Mouse (Mus musculus) forebrain, embryonic 15.5 days (tissue): Measurements from ENCODE around the gene Gpd1. TPM values are rescaled to one million over a fixed set of nuclear protein-coding genes. Genes with fewer than 3 reads are reported as not detected.
"Not testable (repeated sequence)": the region's sequence is repeated elsewhere in the genome, so short reads cannot be mapped to it uniquely, and the experiment has no call there.

Experiments
- ATAC-seq: fragments of 200-750 bp; cut with Nextera tagmentation; replicated peaks from 2 replicates; pipeline ENCODE4 v1.8.0; 2017; ENCODE audit warnings: mild to moderate bottlenecking, moderate TSS enrichment, moderate library complexity
- H3K27ac ChIP-seq: fragments of 300-500 bp; sonication (generic); replicated peaks from 2 replicates; pipeline ENCODE4 v1.5.1; 2015; ENCODE audit warnings: mild to moderate bottlenecking, inconsistent platforms
- H3K27me3 ChIP-seq: fragments of 300-500 bp; sonication (generic); 2 replicates; pipeline ENCODE4 v1.6.1; 2015; ENCODE audit warnings: inconsistent platforms
- H3K36me3 ChIP-seq: fragments of 300-500 bp; sonication (generic); 2 replicates; pipeline ENCODE4 v1.6.1; 2015; ENCODE audit warnings: mild to moderate bottlenecking, inconsistent platforms
- H3K4me1 ChIP-seq: fragments of 300-500 bp; sonication (generic); 2 replicates; pipeline ENCODE4 v1.6.1; 2015; ENCODE audit warnings: inconsistent platforms
- H3K4me2 ChIP-seq: fragments of 300-500 bp; sonication (generic); replicated peaks from 2 replicates; pipeline ENCODE4 v1.6.1; 2015; ENCODE audit warnings: mild to moderate bottlenecking, inconsistent platforms
- H3K4me3 ChIP-seq: fragments of 300-500 bp; sonication (generic); 2 replicates; pipeline ENCODE4 v1.5.1; 2015; ENCODE audit warnings: mild to moderate bottlenecking, inconsistent platforms
- H3K9ac ChIP-seq: fragments of 300-500 bp; sonication (generic); replicated peaks from 2 replicates; pipeline ENCODE4 v1.6.1; 2015; ENCODE audit warnings: mild to moderate bottlenecking, inconsistent platforms
- H3K9me3 ChIP-seq: fragments of 300-500 bp; sonication (generic); 2 replicates; pipeline ENCODE4 v1.6.1; 2016; ENCODE audit warnings: inconsistent platforms
- WGBS: fragments of 180-500 bp; shearing (Covaris S2); methylation state at CpG from one replicate; pipeline ENCODE4 v1.1.7; 2015; ENCODE audit warnings: mixed read lengths; 5-methylcytosine and 5-hydroxymethylcytosine counted together
- polyA plus RNA-seq: library from polyadenylated mRNA; unstranded; fragments of >200 nt; fragmentation: Nextera tagmentation; extraction: Ambion mirVana; gene quantifications from 2 replicates; pipeline ENCODE4 v1.2.1, GENCODE M21; 2015

Gene Gpd1
- polyA plus RNA-seq, 1 experiment from 2014 or later, result 2.6 TPM

GRCm38 (mm10) chr15:99754204-99754603 lies 36.9 kb downstream of the Gpd1 start:
- Histone ChIP-seq H3K27ac (no peak overlapping the region), H3K4me3 (no peak overlapping the region), H3K9me3 (no peaks in the 10 kb centered on the region), H3K4me1 (no peaks in the 10 kb centered on the region), H3K27me3 (no peaks in the 10 kb centered on the region), H3K36me3 (no peaks in the 10 kb centered on the region), H3K9ac (no peak overlapping the region), H3K4me2 (no peak overlapping the region)
- no peak for ATAC-seq
- WGBS, result 71% methylated on average over 3 of the region's 3 CpGs

DNA sequence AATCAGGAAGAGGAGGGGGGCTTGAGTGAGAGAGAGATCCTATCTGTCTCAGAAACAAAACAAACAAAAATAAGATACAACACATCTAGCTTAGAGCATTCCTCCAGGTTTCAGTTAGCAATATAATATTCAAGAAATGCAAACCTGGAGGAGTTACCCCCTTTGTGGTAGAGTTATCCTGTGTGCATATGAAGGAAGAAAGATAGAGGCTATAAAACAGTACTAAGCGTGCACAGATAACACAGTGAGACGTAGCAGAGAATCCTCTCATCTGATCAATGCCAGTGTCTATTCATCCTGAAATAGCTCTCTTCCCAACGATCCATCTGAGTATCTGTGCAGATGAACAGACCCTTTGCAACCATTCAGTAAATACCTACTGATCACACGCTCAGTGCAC lies 50.2 kb downstream of the Gpd1 start:
- no peak overlapping the region for H3K4me2 ChIP-seq
- WGBS, result 89% methylated on average over 4 of the region's 4 CpGs
- H3K9ac ChIP-seq, result no peak overlapping the region
- no peaks in the 10 kb centered on the region for H3K9me3 ChIP-seq
- H3K4me3 ChIP-seq, result no peak overlapping the region
- no peak overlapping the region for H3K27ac ChIP-seq
- no peak for ATAC-seq
- H3K27me3 ChIP-seq, result no peaks in the 10 kb centered on the region
- peaks cover 2% of the 10 kb centered on the region; the same call in 1 of the 2 replicates for H3K36me3 ChIP-seq
- peaks cover 17% of the 10 kb centered on the region for H3K4me1 ChIP-seq

DNA sequence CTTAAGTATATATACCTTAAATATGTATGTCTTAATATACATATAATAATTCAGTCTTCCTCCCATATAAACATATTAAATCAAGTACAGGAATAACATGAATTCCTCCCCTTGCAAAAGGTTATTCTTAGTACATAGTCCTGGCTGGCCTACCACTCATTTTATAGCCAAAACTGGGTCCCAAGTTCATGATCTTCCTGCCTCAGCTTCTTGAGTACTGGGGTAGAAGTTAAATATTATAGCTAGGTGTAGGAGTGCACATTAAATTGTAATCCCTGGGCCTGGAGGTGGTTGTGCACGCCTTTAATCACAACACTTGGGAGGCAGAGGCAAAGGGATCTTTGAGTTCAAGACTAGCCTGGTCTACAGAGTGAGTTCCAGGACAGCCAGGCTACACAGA lies 51.4 kb downstream of the Gpd1 start:
- H3K4me3 ChIP-seq, result no peak overlapping the region
- peaks cover 17% of the 10 kb centered on the region for H3K4me1 ChIP-seq
- no peak overlapping the region for H3K4me2 ChIP-seq
- H3K9ac ChIP-seq, result no peak overlapping the region
- ATAC-seq, result no peak
- no peak overlapping the region for H3K27ac ChIP-seq
- WGBS, result 94% methylated on average over 1 of the region's 1 CpGs
- no peaks in the 10 kb centered on the region for H3K9me3 ChIP-seq
- H3K27me3 ChIP-seq, result no peaks in the 10 kb centered on the region
- peaks cover 2% of the 10 kb centered on the region; the same call in 1 of the 2 replicates for H3K36me3 ChIP-seq

GRCm38 (mm10) chr15:99771004-99771500 lies 53.7 kb downstream of the Gpd1 start:
- peak overlapping the region; percentile 93 for H3K27ac ChIP-seq
- H3K9ac ChIP-seq, result peak overlapping the region; percentile 89
- 26% methylated on average over 5 of the region's 5 CpGs for WGBS
- peak overlapping the region; percentile 69 for H3K4me2 ChIP-seq
- peak overlapping the region; percentile 85 for H3K4me3 ChIP-seq
- H3K4me1 ChIP-seq, result peaks cover 17% of the 10 kb centered on the region
- ATAC-seq, result no peak
- no peaks in the 10 kb centered on the region for H3K36me3 ChIP-seq
- no peaks in the 10 kb centered on the region for H3K27me3 ChIP-seq
- H3K9me3 ChIP-seq, result no peaks in the 10 kb centered on the region

- WGBS, result under 1% methylated on average over 58 of the region's 59 CpGs
- peaks cover 17% of the 10 kb centered on the region for H3K4me1 ChIP-seq
- H3K9ac ChIP-seq, result peak overlapping the region; percentile 89
- peak; percentile 81 for ATAC-seq
- no peaks in the 10 kb centered on the region for H3K9me3 ChIP-seq
- peak overlapping the region; percentile 85 for H3K4me3 ChIP-seq
- H3K4me2 ChIP-seq, result peak overlapping the region; percentile 69
- no peaks in the 10 kb centered on the region for H3K27me3 ChIP-seq
- peak overlapping the region; percentile 93 for H3K27ac ChIP-seq
- no peaks in the 10 kb centered on the region for H3K36me3 ChIP-seq
Observed at GRCm38 (mm10) chr15:99771601-99772276, 54.4 kb downstream of the Gpd1 start.

- no peaks in the 10 kb centered on the region for H3K36me3 ChIP-seq
- peaks cover 17% of the 10 kb centered on the region for H3K4me1 ChIP-seq
- H3K4me3 ChIP-seq, result peak overlapping the region; percentile 85
- no peaks in the 10 kb centered on the region for H3K9me3 ChIP-seq
- no peaks in the 10 kb centered on the region for H3K27me3 ChIP-seq
- peak overlapping the region; percentile 69 for H3K4me2 ChIP-seq
- peak; percentile 94 for ATAC-seq
- H3K9ac ChIP-seq, result peak overlapping the region; percentile 89
- WGBS, result under 1% methylated on average over 41 of the region's 41 CpGs
- peak overlapping the region; percentile 93 for H3K27ac ChIP-seq
Observed at GRCm38 (mm10) chr15:99772277-99772880, 55.1 kb downstream of the Gpd1 start.

DNA sequence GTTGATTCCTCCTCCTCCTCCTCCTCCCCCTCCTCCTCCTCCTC lies 55.4 kb downstream of the Gpd1 start, which contains the start of gene Cers5:
Cers5 (minus strand) TSS at position 5 of the 44 bp plus-strand sequence.
- H3K27ac ChIP-seq, result peak within 1 kb of the TSS; percentile 93
- H3K9ac ChIP-seq, result peak within 1 kb of the TSS; percentile 89
- not testable (repeated sequence) for H3K36me3 ChIP-seq, ATAC-seq, H3K27me3 ChIP-seq, H3K9me3 ChIP-seq
- H3K4me1 ChIP-seq, result peaks cover 17% of the 10 kb centered on the region
- peak within 1 kb of the TSS; percentile 85 for H3K4me3 ChIP-seq
- peak within 1 kb of the TSS; percentile 69 for H3K4me2 ChIP-seq

DNA sequence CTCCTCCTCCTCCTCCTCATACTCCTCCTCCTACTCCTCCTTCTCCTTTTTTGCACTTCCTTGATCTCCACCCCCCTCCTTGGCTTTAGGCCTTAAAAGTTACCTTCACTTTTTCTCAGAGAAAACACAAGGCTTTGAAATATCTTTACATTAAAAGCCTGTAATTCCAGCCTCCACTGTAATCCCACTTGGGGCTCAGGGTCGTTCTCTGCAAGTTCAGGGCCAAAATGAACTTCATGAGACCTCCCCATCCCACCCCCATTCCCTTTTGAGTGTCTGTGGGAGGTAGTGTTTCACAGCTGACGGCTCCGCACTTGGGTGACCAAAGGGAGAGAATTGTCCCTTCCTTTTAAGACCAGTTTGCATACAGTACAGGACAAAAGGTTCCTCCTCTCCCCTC lies 55.6 kb downstream of the Gpd1 start:
- no peaks in the 10 kb centered on the region for H3K9me3 ChIP-seq
- H3K4me3 ChIP-seq, result no peak overlapping the region
- H3K27ac ChIP-seq, result 0 out of 2 replicates have a peak overlapping the region, but pooled peaks have one; percentile 32
- H3K9ac ChIP-seq, result no peak overlapping the region
- H3K4me1 ChIP-seq, result peaks cover 17% of the 10 kb centered on the region
- H3K36me3 ChIP-seq, result no peaks in the 10 kb centered on the region
- ATAC-seq, result no peak
- peak overlapping the region; percentile 69; the same call in 1 of the 2 replicates for H3K4me2 ChIP-seq
- WGBS, result 27% methylated on average over 3 of the region's 3 CpGs
- H3K27me3 ChIP-seq, result no peaks in the 10 kb centered on the region

Other genes starting within 250 kb of the Gpd1 start
- 24.7 and 25.5 TPM in 2 replicates for gene Bcdin3d, start 242.8 kb upstream of the Gpd1 start, polyA plus RNA-seq
- 17.0 and 18.9 TPM in 2 replicates for gene Faim2, start 189.3 kb upstream of the Gpd1 start, polyA plus RNA-seq
- not detected in 2 replicates for gene Aqp2, start 138.5 kb upstream of the Gpd1 start, polyA plus RNA-seq
- 0.38 TPM in 1 of 2 replicates, not detected in the other for gene Aqp5, start 126.7 kb upstream of the Gpd1 start, polyA plus RNA-seq
- gene Aqp6, start 116.1 kb upstream of the Gpd1 start, polyA plus RNA-seq, result not detected in 2 replicates
- 113 and 118 TPM in 2 replicates for gene Racgap1, start 65.9 kb upstream of the Gpd1 start, polyA plus RNA-seq
- 26.0 and 30.4 TPM in 2 replicates for gene Asic1, start 47.1 kb upstream of the Gpd1 start, polyA plus RNA-seq
- gene Smarcd1, start 15.4 kb upstream of the Gpd1 start, polyA plus RNA-seq, result 121 and 124 TPM in 2 replicates
- not detected in 2 replicates for gene Gm17349, start 12.0 kb upstream of the Gpd1 start, polyA plus RNA-seq
- gene Cox14, start 8.1 kb downstream of the Gpd1 start, polyA plus RNA-seq, result 175 and 190 TPM in 2 replicates
- gene Cers5, start 55.4 kb downstream of the Gpd1 start, polyA plus RNA-seq, result 69.4 and 69.7 TPM in 2 replicates
- 37.9 and 38.4 TPM in 2 replicates for gene Lima1, start 157.9 kb downstream of the Gpd1 start, polyA plus RNA-seq
- not detected in 2 replicates for gene Fam186a, start 249.5 kb downstream of the Gpd1 start, polyA plus RNA-seq